Mouse (Mus musculus) R1 (cell line): ENCODE measurements around the gene Irf2bp2.

Experiments used
- DNase-seq: peaks from one replicate; pipeline ENCODE4 v3.0.0-alpha.2; 2018; ENCODE audit warnings: low read depth, low spot score

Irf2bp2 gene

GRCm38 (mm10) chr8:126586599-126587577, 6.9 kb downstream of the Irf2bp2 start:
- DNase-seq, result no peak

GRCm38 (mm10) chr8:126586101-126586500, 7.7 kb downstream of the Irf2bp2 start:
- DNase-seq, result no peak

GRCm38 (mm10) chr8:126585561-126586031, 8.2 kb downstream of the Irf2bp2 start:
- DNase-seq, result no peak

GRCm38 (mm10) chr8:126584844-126585231, 8.9 kb downstream of the Irf2bp2 start:
- DNase-seq, result no peak

- peak; percentile 79 for DNase-seq
These were observed 9.6 kb downstream of the Irf2bp2 start for GRCm38 (mm10) chr8:126583971-126584843.

- no peak for DNase-seq
These were observed 10.3 kb downstream of the Irf2bp2 start for GRCm38 (mm10) chr8:126583534-126583933.

- DNase-seq, result peak; percentile 75
These were observed 10.8 kb downstream of the Irf2bp2 start for GRCm38 (mm10) chr8:126583018-126583417.

GRCm38 (mm10) chr8:126582509-126582908, 11.3 kb downstream of the Irf2bp2 start:
- no peak for DNase-seq

GRCm38 (mm10) chr8:126581662-126582061, 12.1 kb downstream of the Irf2bp2 start:
- DNase-seq, result no peak

- DNase-seq, result no peak
These were observed 13.0 kb downstream of the Irf2bp2 start for GRCm38 (mm10) chr8:126580826-126581225.

GRCm38 (mm10) chr8:126580086-126580485, 13.7 kb downstream of the Irf2bp2 start:
- no peak for DNase-seq

GRCm38 (mm10) chr8:126578641-126579040, 15.1 kb downstream of the Irf2bp2 start:
- DNase-seq, result no peak

- DNase-seq, result no peak
These were observed 16.9 kb downstream of the Irf2bp2 start for GRCm38 (mm10) chr8:126576919-126577318.

- no peak for DNase-seq
These were observed 17.7 kb downstream of the Irf2bp2 start for GRCm38 (mm10) chr8:126576086-126576485.

- no peak for DNase-seq
These were observed 18.7 kb downstream of the Irf2bp2 start for GRCm38 (mm10) chr8:126574882-126575637.

GRCm38 (mm10) chr8:126573878-126574277, 19.9 kb downstream of the Irf2bp2 start:
- no peak for DNase-seq

GRCm38 (mm10) chr8:126573079-126573694, 20.6 kb downstream of the Irf2bp2 start:
- no peak for DNase-seq

GRCm38 (mm10) chr8:126571065-126571660, 22.6 kb downstream of the Irf2bp2 start:
- no peak for DNase-seq

- no peak for DNase-seq
These were observed 23.2 kb downstream of the Irf2bp2 start for GRCm38 (mm10) chr8:126570521-126571040.

- no peak for DNase-seq
These were observed 23.7 kb downstream of the Irf2bp2 start for GRCm38 (mm10) chr8:126570046-126570445.
